Mouse (Mus musculus): Measurements from ENCODE around the gene Setdb2. TPM values are rescaled to one million over a fixed set of nuclear protein-coding genes. Genes with fewer than 3 reads are reported as not detected.
A peak's percentile ranks its signal among the peaks of the same experiment; 100 is the strongest.

Gene Setdb2
- 11.7 and 13.0 TPM in 2 replicates for polyA plus RNA-seq (2016; fragmentation: Nextera tagmentation; extraction: Ambion mirVana)

GRCm38 (mm10) chr14:59440558-59441471 is at the start of gene Setdb2, which contains the start of gene Cab39l:
Gene Setdb2 (minus strand): TSS chr14:59440884.
Gene Cab39l (plus strand): TSS chr14:59440972.
- H3K27me3 ChIP-seq, result no peaks in the 10 kb centered on the region
- ATAC-seq (ENCODE audit: low FRiP score), result peak; percentile 100
- under 1% methylated on average over 66 of the region's 66 CpGs for WGBS
- peaks cover 9% of the 10 kb centered on the region for H3K4me1 ChIP-seq
- peak within 1 kb of the TSS; percentile 83 for H3K4me3 ChIP-seq (replicated peaks)
- H3K9me3 ChIP-seq, result no peaks in the 10 kb centered on the region
- H3K27ac ChIP-seq, result peak within 1 kb of the TSS; percentile 79
- H3K9ac ChIP-seq, result peak within 1 kb of the TSS; percentile 82
- no peaks in the 10 kb centered on the region for H3K36me3 ChIP-seq (replicated peaks)
- H3K4me2 ChIP-seq, result peak within 1 kb of the TSS; percentile 64

- no peak for ATAC-seq (ENCODE audit: low FRiP score)
Observed at GRCm38 (mm10) chr14:59485247-59485810, 44.6 kb upstream of the Setdb2 start.

GRCm38 (mm10) chr14:59478699-59479098 is 38.0 kb upstream of the Setdb2 start:
- WGBS, result 75% methylated on average over 6 of the region's 6 CpGs
- no peak overlapping the region for H3K27ac ChIP-seq
- H3K9ac ChIP-seq, result no peak overlapping the region

More at GRCm38 (mm10) chr14:59485247-59485810, 44.6 kb upstream of the Setdb2 start:
- H3K4me1 ChIP-seq, result no peaks in the 10 kb centered on the region
- no peak overlapping the region for H3K4me2 ChIP-seq
- H3K9me3 ChIP-seq, result no peaks in the 10 kb centered on the region
- no peak overlapping the region for H3K4me3 ChIP-seq (replicated peaks)
- H3K9ac ChIP-seq, result no peak overlapping the region
- WGBS, result 95% methylated on average over 4 of the region's 4 CpGs
- no peaks in the 10 kb centered on the region for H3K36me3 ChIP-seq (replicated peaks)
- H3K27me3 ChIP-seq, result no peaks in the 10 kb centered on the region
- H3K27ac ChIP-seq, result no peak overlapping the region

GRCm38 (mm10) chr14:59470781-59471180 is 30.1 kb upstream of the Setdb2 start:
- 89% methylated on average over 1 of the region's 1 CpGs for WGBS
- H3K4me3 ChIP-seq (replicated peaks), result no peak overlapping the region
- no peaks in the 10 kb centered on the region for H3K36me3 ChIP-seq (replicated peaks)
- H3K27me3 ChIP-seq, result no peaks in the 10 kb centered on the region
- H3K27ac ChIP-seq, result no peak overlapping the region
- H3K4me1 ChIP-seq, result no peaks in the 10 kb centered on the region
- no peak for ATAC-seq (ENCODE audit: low FRiP score)
- no peak overlapping the region for H3K4me2 ChIP-seq
- H3K9me3 ChIP-seq, result no peaks in the 10 kb centered on the region
- no peak overlapping the region for H3K9ac ChIP-seq

More at GRCm38 (mm10) chr14:59478699-59479098, 38.0 kb upstream of the Setdb2 start:
- Histone ChIP-seq H3K27me3 (no peaks in the 10 kb centered on the region), H3K4me3 (replicated peaks) (no peak overlapping the region), H3K9me3 (no peaks in the 10 kb centered on the region), H3K4me2 (no peak overlapping the region), H3K36me3 (replicated peaks) (no peaks in the 10 kb centered on the region), H3K4me1 (no peaks in the 10 kb centered on the region)
- no peak for ATAC-seq (ENCODE audit: low FRiP score)

DNA sequence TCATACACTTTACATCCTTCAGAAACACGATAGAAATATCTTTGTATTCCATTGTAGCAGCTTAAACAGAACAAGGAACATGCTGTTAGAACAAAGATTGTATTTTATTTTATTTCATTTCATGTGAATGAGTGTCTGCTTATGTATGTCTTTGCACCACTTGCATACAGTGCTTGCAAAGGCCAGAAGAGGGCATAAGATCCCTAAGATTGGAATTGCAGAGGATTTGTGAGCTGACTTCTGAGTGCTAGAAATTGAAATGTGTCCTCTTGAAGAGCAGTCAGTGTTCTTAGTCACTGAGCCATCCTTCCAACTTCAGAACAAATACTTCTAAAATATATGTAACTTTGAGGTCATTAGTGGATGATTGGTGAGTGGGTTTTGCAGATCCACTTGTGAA is 27.1 kb upstream of the Setdb2 start:
- Histone ChIP-seq H3K9ac (no peak overlapping the region), H3K4me1 (no peaks in the 10 kb centered on the region), H3K27me3 (no peaks in the 10 kb centered on the region), H3K4me3 (replicated peaks) (no peak overlapping the region), H3K27ac (no peak overlapping the region), H3K4me2 (no peak overlapping the region), H3K9me3 (no peaks in the 10 kb centered on the region), H3K36me3 (replicated peaks) (no peaks in the 10 kb centered on the region)
- 68% methylated on average over 1 of the region's 1 CpGs for WGBS
- no peak for ATAC-seq (ENCODE audit: low FRiP score)

GRCm38 (mm10) chr14:59466503-59466902 is 25.8 kb upstream of the Setdb2 start:
- no peak overlapping the region for H3K4me3 ChIP-seq (replicated peaks)
- no peaks in the 10 kb centered on the region for H3K27me3 ChIP-seq
- no peaks in the 10 kb centered on the region for H3K4me1 ChIP-seq
- H3K9ac ChIP-seq, result no peak overlapping the region
- H3K36me3 ChIP-seq (replicated peaks), result no peaks in the 10 kb centered on the region
- H3K9me3 ChIP-seq, result no peaks in the 10 kb centered on the region
- no peak for ATAC-seq (ENCODE audit: low FRiP score)
- no peak overlapping the region for H3K27ac ChIP-seq
- 93% methylated on average over 2 of the region's 2 CpGs for WGBS
- no peak overlapping the region for H3K4me2 ChIP-seq

DNA sequence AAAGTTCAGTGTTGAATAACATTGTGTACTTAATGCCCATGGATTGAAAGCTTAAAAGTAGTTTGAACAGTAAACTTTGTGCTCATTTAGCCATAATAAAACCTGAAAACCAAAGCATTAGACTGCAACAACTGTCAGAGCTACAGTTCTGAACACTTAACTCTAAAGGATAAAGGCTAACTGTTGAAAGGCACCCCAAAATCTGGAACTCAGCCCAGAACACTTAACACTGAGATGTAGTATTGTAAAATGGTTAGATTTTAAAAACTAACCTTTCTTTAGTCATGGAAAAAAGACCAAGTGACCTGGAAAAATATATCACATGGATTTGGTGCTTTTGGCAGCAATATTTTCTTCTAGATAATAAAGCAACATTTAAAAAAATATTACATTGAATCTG is 7.3 kb upstream of the Setdb2 start:
- H3K9ac ChIP-seq, result no peak overlapping the region
- no peak for ATAC-seq (ENCODE audit: low FRiP score)
- H3K4me3 ChIP-seq (replicated peaks), result no peak overlapping the region
- no peak overlapping the region for H3K27ac ChIP-seq
- H3K4me1 ChIP-seq, result no peaks in the 10 kb centered on the region
- peaks cover 6% of the 10 kb centered on the region; the same call in 1 of the 2 replicates for H3K9me3 ChIP-seq
- no peaks in the 10 kb centered on the region for H3K27me3 ChIP-seq
- H3K36me3 ChIP-seq (replicated peaks), result no peaks in the 10 kb centered on the region
- H3K4me2 ChIP-seq, result no peak overlapping the region

GRCm38 (mm10) chr14:59445421-59445820 is 4.7 kb upstream of the Setdb2 start:
- no peak overlapping the region for H3K9ac ChIP-seq
- WGBS, result 72% methylated on average over 1 of the region's 1 CpGs
- ATAC-seq (ENCODE audit: low FRiP score), result no peak

DNA sequence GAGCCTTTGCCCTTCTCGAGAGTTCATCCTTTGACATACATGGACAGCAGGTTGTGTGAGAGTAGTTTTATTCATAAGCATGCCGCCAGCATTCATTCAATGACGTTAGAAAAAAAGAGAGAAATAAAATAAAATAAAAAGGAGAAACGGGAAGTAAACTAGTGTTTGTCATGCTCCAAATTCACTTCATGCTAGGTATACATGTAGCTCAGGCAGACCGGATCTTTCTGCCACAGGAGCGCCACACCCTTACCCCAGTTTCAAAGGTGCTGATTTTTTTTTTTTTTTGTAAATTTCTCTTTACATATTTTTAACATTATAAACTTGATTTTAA is 755 bp upstream of the Setdb2 start:
- H3K4me2 ChIP-seq, result peak overlapping the region; percentile 64
- no peaks in the 10 kb centered on the region for H3K27me3 ChIP-seq
- no peaks in the 10 kb centered on the region for H3K9me3 ChIP-seq
- H3K4me3 ChIP-seq (replicated peaks), result peak overlapping the region; percentile 83
- 15% methylated on average over 6 of the region's 6 CpGs for WGBS
- peak overlapping the region; percentile 82 for H3K9ac ChIP-seq
- H3K36me3 ChIP-seq (replicated peaks), result no peaks in the 10 kb centered on the region
- H3K4me1 ChIP-seq, result peaks cover 9% of the 10 kb centered on the region
- H3K27ac ChIP-seq, result peak overlapping the region; percentile 79; the same call in 1 of the 2 replicates
- ATAC-seq (ENCODE audit: low FRiP score), result no peak

More at GRCm38 (mm10) chr14:59445421-59445820, 4.7 kb upstream of the Setdb2 start:
- H3K27ac ChIP-seq, result no peak overlapping the region
- no peaks in the 10 kb centered on the region for H3K36me3 ChIP-seq (replicated peaks)
- no peak overlapping the region for H3K4me3 ChIP-seq (replicated peaks)
- H3K27me3 ChIP-seq, result no peaks in the 10 kb centered on the region
- peaks cover 6% of the 10 kb centered on the region; the same call in 1 of the 2 replicates for H3K9me3 ChIP-seq
- no peak overlapping the region for H3K4me2 ChIP-seq
- H3K4me1 ChIP-seq, result no peaks in the 10 kb centered on the region

GRCm38 (mm10) chr14:59440039-59440438 is 645 bp downstream of the Setdb2 start:
- Histone ChIP-seq H3K9me3 (no peaks in the 10 kb centered on the region), H3K27me3 (no peaks in the 10 kb centered on the region), H3K4me2 (peak overlapping the region; percentile 64), H3K4me3 (replicated peaks) (peak overlapping the region; percentile 83), H3K9ac (peak overlapping the region; percentile 82), H3K27ac (no peak overlapping the region), H3K4me1 (peaks cover 9% of the 10 kb centered on the region), H3K36me3 (replicated peaks) (no peaks in the 10 kb centered on the region)
- WGBS, result 23% methylated on average over 7 of the region's 7 CpGs
- no peak for ATAC-seq (ENCODE audit: low FRiP score)

DNA sequence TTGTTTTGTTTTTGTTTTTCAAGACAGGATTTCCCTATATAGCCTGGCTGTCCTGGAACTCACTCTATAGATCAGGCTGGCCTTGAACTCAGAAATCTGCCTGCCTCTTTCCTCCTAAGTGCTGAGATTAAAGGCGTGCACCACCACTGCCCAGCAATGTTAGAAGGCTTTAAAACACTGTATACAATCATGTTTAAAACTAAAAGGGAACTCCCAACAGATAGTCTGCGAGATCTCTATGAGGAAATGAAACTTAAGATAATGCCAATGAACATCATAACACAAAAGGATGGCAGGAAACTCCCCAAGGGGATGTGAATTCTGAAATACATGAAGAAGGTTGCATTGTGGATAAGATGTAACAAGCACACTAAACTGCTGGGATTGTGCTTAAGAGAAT is 2.2 kb downstream of the Setdb2 start:
- 89% methylated on average over 2 of the region's 2 CpGs for WGBS

DNA sequence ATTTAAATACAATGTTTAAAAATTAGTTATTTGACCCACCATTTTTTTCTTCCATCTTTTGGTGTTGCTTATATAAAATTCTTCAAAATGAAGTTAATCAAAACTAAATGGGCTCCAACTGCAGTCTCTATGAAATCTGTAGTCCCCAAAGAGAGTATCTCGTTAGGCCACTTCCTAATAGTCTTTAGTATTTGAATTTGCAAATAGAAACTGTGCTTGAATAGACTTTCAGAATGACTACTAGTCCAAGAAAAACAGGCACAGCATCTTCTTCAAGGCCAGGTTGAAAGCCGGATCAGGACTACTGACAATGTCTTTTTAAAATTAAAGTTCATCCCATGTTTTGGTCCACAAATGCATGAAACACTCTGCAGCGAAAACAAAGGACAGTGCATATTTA is 3.3 kb downstream of the Setdb2 start:
- Histone ChIP-seq H3K4me3 (replicated peaks) (no peak overlapping the region), H3K36me3 (replicated peaks) (no peaks in the 10 kb centered on the region), H3K9ac (no peak overlapping the region), H3K4me2 (no peak overlapping the region), H3K4me1 (peaks cover 9% of the 10 kb centered on the region), H3K27ac (no peak overlapping the region), H3K27me3 (no peaks in the 10 kb centered on the region), H3K9me3 (no peaks in the 10 kb centered on the region)
- WGBS, result 85% methylated on average over 3 of the region's 3 CpGs
- ATAC-seq (ENCODE audit: low FRiP score), result no peak

More for the DNA sequence above, 2.2 kb downstream of the Setdb2 start:
- no peak overlapping the region for H3K9ac ChIP-seq
- peaks cover 9% of the 10 kb centered on the region for H3K4me1 ChIP-seq
- H3K27ac ChIP-seq, result no peak overlapping the region
- H3K36me3 ChIP-seq (replicated peaks), result no peaks in the 10 kb centered on the region
- H3K9me3 ChIP-seq, result no peaks in the 10 kb centered on the region
- H3K27me3 ChIP-seq, result no peaks in the 10 kb centered on the region
- ATAC-seq (ENCODE audit: low FRiP score), result no peak
- H3K4me3 ChIP-seq (replicated peaks), result no peak overlapping the region
- no peak overlapping the region for H3K4me2 ChIP-seq
